Comparison of ENCODE assay signal across 14 mouse cellular contexts in the genomic region with DNA sequence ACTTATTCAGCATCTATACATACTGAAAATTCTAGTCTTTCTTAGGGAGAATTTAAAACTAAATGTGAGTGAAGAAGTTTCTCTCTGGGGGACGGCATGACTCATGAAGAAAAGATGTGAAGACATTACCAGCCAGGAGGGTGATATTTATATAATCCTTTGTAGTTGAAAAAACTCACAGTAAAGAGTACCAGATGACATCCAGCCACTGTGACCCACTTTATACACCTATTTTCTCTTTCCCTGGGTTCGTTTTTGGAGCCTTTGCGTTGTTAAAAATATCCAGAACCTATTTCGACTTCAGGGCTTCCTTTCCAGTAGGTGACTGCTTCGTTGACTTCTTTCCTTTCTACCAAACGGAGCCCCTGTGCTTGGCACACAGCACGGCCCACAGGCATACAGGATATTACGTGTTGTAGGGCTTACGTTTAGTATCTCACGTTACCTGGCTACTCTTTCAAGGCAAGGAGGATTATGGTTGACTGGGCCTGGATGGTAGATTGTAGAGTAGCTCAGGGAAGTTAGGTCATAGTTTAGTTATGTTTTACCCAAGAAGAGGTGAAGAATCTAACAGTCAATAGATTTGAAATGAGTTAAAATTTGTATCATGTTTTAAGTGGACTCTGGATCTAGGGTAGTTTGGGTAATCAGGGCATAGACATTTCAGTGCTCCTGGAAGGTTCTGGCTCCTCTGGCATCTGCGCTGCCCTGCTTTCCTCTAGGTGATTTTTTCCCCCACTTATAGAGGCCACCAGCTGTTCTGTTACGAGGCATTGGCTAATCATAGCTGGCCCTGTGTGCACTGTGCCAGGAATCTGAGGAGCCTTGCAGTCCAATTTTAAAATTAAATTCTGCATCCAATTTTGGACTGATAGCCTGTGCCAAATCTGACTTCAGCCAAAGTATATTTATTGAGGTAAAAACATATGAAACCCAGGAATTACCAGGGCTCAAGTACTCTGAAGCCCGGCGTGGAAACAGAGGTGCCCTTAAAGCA. TPM values are rescaled to one million over a fixed set of nuclear protein-coding genes. Genes with fewer than 3 reads are reported as not detected.
A peak's percentile ranks its signal among the peaks of the same experiment; 100 is the strongest.
DNase-seq lines count a peak whose midpoint lies in the region; ATAC-seq and TF ChIP-seq lines count a peak whose summit lies in the region.
"Had no signal": no experiment of that assay in that cellular context is flagged by ENCODE, and none has a peak within 500 bp of the region (broad histone marks: within the 10 kb centered on the region; RNA-seq: fewer than 3 reads in every experiment).

No protein-coding gene starts in this region.

- no peak overlapping the region for H3K4me3 ChIP-seq in cerebellum, adult 2 months (replicated peaks; ENCODE audit: insufficient read depth, low read depth, low read length)
- H3K4me3 ChIP-seq in limb, embryonic 13.5 days, result no peak overlapping the region
- H3K4me3 ChIP-seq: hindbrain, embryonic 12.5 days had no signal

- no peaks in the 10 kb centered on the region for H3K27me3 ChIP-seq in cerebellum, adult 2 months (ENCODE audit: control insufficient read depth, insufficient read depth, low read length)
- H3K27me3 ChIP-seq in limb, embryonic 13.5 days, result no peaks in the 10 kb centered on the region
- H3K27me3 ChIP-seq: hindbrain, embryonic 12.5 days had no signal

- peak; percentile 79 for ATAC-seq in frontal cortex, adult (ENCODE audit: low TSS enrichment)
- ATAC-seq in limb, embryonic 13.5 days (ENCODE audit: low FRiP score, low read depth), result peak; percentile 92
- ATAC-seq: CD4-positive, CD25-positive, alpha-beta regulatory T cell, adult 4 months had no signal

- H3K9me3 ChIP-seq in limb, embryonic 13.5 days, result no peaks in the 10 kb centered on the region
- H3K9me3 ChIP-seq: hindbrain, embryonic 12.5 days had no signal

- intact Hi-C loops in left cerebral cortex, postnatal 4 days (cut with DNase I), result no loop called here
- intact Hi-C loops in left cerebral cortex, postnatal 36 days (cut with DNase I), result no loop called here

- H3K4me2 ChIP-seq in limb, embryonic 13.5 days (replicated peaks), result peak overlapping the region; percentile 28
- H3K4me2 ChIP-seq: hindbrain, embryonic 12.5 days had no signal

- no peak overlapping the region for H3K27ac ChIP-seq in cerebellum, adult 2 months (ENCODE audit: insufficient read depth, low read length)
- H3K27ac ChIP-seq in limb, embryonic 13.5 days, result peak overlapping the region; percentile 86
- H3K27ac ChIP-seq: hindbrain, embryonic 12.5 days; liver, embryonic 14.5 days had no signal

- 31% methylated on average over 14 of the region's 14 CpGs for WGBS in cerebellum, adult 2 months
- WGBS in limb, embryonic 13.5 days, result 37% methylated on average over 14 of the region's 14 CpGs

- DNase-seq in frontal cortex, postnatal 14 days (ENCODE audit: low spot score in 2 of 2), result no peak
- peak; percentile 38 for DNase-seq in left cerebral cortex, postnatal 4 days
- no peak for DNase-seq in left cerebral cortex, postnatal 36 days (ENCODE audit: low spot score in 2 of 2)
- DNase-seq in cerebellum, adult 2 months, result peak; percentile 58 to 81
- DNase-seq in urinary bladder, postnatal 4 days (ENCODE audit: low spot score in 2 of 2), result no peak
- no peak for DNase-seq in thymus, postnatal 36 days
- DNase-seq: kidney, adult 2 months; thymus, postnatal 25 days had no signal

- TF ChIP-seq POLR2A in cerebellum, adult 2 months (IDR thresholded peaks at IDR 0.05; ENCODE audit: borderline replicate concordance, insufficient read depth, low read length), result no peak

- H3K4me1 ChIP-seq in cerebellum, adult 2 months (ENCODE audit: control insufficient read depth, insufficient read depth, low read length), result peaks cover 3% of the 10 kb centered on the region
- peaks cover 29% of the 10 kb centered on the region for H3K4me1 ChIP-seq in limb, embryonic 13.5 days
- H3K4me1 ChIP-seq: hindbrain, embryonic 12.5 days had no signal

- TF ChIP-seq CTCF in cerebellum, adult 2 months (IDR thresholded peaks at IDR 0.05; ENCODE audit: borderline replicate concordance, insufficient read depth, low read depth, low read length), result no peak

- no peaks in the 10 kb centered on the region for H3K36me3 ChIP-seq in limb, embryonic 13.5 days
- H3K36me3 ChIP-seq: hindbrain, embryonic 12.5 days had no signal

- no peak overlapping the region for H3K9ac ChIP-seq in limb, embryonic 13.5 days
- H3K9ac ChIP-seq: hindbrain, embryonic 12.5 days; liver, embryonic 14.5 days had no signal

RNA-seq across cellular contexts. Expression of gene Rnf182, which starts 27.4 kb away (rescaled TPM):
- 10 to 100 TPM; 20.1 to 20.8 TPM for total RNA-seq in left cerebral cortex, postnatal 4 days (2021)
- 1 to 10 TPM; 7.1 to 8.4 TPM for total RNA-seq in left cerebral cortex, postnatal 36 days (2021)
- polyA plus RNA-seq in cerebellum, adult 2 months (2012; rRNA removed), result 28.4 and 33.8 TPM in 2 replicates
- 9.1 and 9.7 TPM in 2 replicates for polyA plus RNA-seq in limb, embryonic 13.5 days (2015; fragmentation: Nextera tagmentation; extraction: Ambion mirVana)
- total RNA-seq: megakaryocyte-erythroid progenitor cell, adult 5-6 weeks had no signal
- polyA plus RNA-seq: CD4-positive, CD25-positive, alpha-beta regulatory T cell, adult 4 months had no signal

RNA-seq across cellular contexts. Expression of gene Mcur1, which starts 28.2 kb away (rescaled TPM):
- total RNA-seq in left cerebral cortex, postnatal 4 days (2021), result 1 to 10 TPM; 7.0 to 7.9 TPM
- total RNA-seq in left cerebral cortex, postnatal 36 days (2021), result 10 to 100 TPM; 14.9 to 18.5 TPM
- polyA plus RNA-seq in cerebellum, adult 2 months (2012; rRNA removed), result 17.7 and 19.3 TPM in 2 replicates
- 16.7 and 17.0 TPM in 2 replicates for polyA plus RNA-seq in limb, embryonic 13.5 days (2015; fragmentation: Nextera tagmentation; extraction: Ambion mirVana)

Comparison
In these comparisons a context has a peak if more than half of its experiments do, and no peak if none do; other contexts are left out.
1. DNase-seq: peak in left cerebral cortex, postnatal 4 days (single experiment) and cerebellum, adult 2 months (2 of 2); none in frontal cortex, postnatal 14 days (0 of 2), left cerebral cortex, postnatal 36 days (0 of 2), urinary bladder, postnatal 4 days (0 of 2) and thymus, postnatal 36 days (0 of 2).